Mouse (Mus musculus): ENCODE results near the gene Catip.

GRCm38 (mm10) chr1:74384525-74384924 is 22.6 kb downstream of the Catip start:
- TF ChIP-seq CTCF (IDR thresholded peaks at IDR 0.05; ENCODE audit: low read depth) = no peak
- TF ChIP-seq EP300 (IDR thresholded peaks at IDR 0.05; ENCODE audit: low read depth) = no peak
